Mouse (Mus musculus): ENCODE data around the gene Enkur.

GRCm38 (mm10) chr2:21206278-21206677 is 1.1 kb upstream of the Enkur start:
- TF ChIP-seq POLR2A (IDR thresholded peaks at IDR 0.05; ENCODE audit: low read depth, low read length) (no peak), CTCF (conservative IDR thresholded peaks at IDR 0.05; ENCODE audit: insufficient read depth, insufficient read length, low read depth, low read length) (no peak)
